Mouse (Mus musculus) stomach, postnatal 0 days (tissue): ENCODE data around the gene Borcs5. TPM values are rescaled to one million over a fixed set of nuclear protein-coding genes. Genes with fewer than 3 reads are reported as not detected.

ENCODE experiments used
- ATAC-seq: fragments of 200-750 bp; cut with Nextera tagmentation; 2 replicates; pipeline ENCODE4 v1.8.0; 2017; ENCODE audit not compliant: low FRiP score, low TSS enrichment
- DNase-seq: peaks from one replicate; pipeline ENCODE4 v3.0.0-alpha.2; 2016; ENCODE audit warnings: low spot score
- H3K27ac ChIP-seq: fragments of 300-500 bp; sonication (generic); replicated peaks from 2 replicates; pipeline ENCODE4 v1.5.1; 2014; ENCODE audit warnings: mild to moderate bottlenecking, control low read depth
- H3K27me3 ChIP-seq: fragments of 300-500 bp; sonication (generic); 2 replicates; pipeline ENCODE4 v1.6.1; 2014; ENCODE audit warnings: low read length; ENCODE audit not compliant: control insufficient read depth, insufficient read depth
- H3K36me3 ChIP-seq: fragments of 300-500 bp; sonication (generic); 2 replicates; pipeline ENCODE4 v1.6.1; 2014; ENCODE audit warnings: low read length, mixed read lengths; ENCODE audit not compliant: control insufficient read depth, insufficient read depth
- H3K4me1 ChIP-seq: fragments of 300-500 bp; sonication (generic); replicated peaks from 2 replicates; pipeline ENCODE4 v1.6.1; 2014; ENCODE audit warnings: antibody characterized with exemption; ENCODE audit not compliant: control insufficient read depth, insufficient read depth
- H3K4me2 ChIP-seq: fragments of 300-500 bp; sonication (generic); replicated peaks from 2 replicates; pipeline ENCODE4 v1.6.1; 2014; ENCODE audit warnings: low read depth, mild to moderate bottlenecking, control low read depth, moderate library complexity
- H3K4me3 ChIP-seq: fragments of 300-500 bp; sonication (generic); 2 replicates; pipeline ENCODE4 v1.5.1; 2014; ENCODE audit warnings: low read depth, low read length, control low read depth
- H3K9ac ChIP-seq: fragments of 300-500 bp; sonication (generic); 2 replicates; pipeline ENCODE4 v1.6.1; 2014; ENCODE audit warnings: mild to moderate bottlenecking, low read length, control low read depth, mixed read lengths
- H3K9me3 ChIP-seq: fragments of 300-500 bp; sonication (generic); 2 replicates; pipeline ENCODE4 v1.6.1; 2016; ENCODE audit warnings: low read length; ENCODE audit not compliant: control insufficient read depth
- CTCF ChIP-seq: IDR thresholded peaks from 2 replicates; pipeline ENCODE4 v1.5.1; 2016; ENCODE audit warnings: antibody characterized with exemption, low read depth, mild to moderate bottlenecking, moderate library complexity
- EP300 ChIP-seq: optimal IDR thresholded peaks from 2 replicates; pipeline ENCODE3; 2016; ENCODE audit warnings: antibody characterized with exemption
- WGBS: fragments of 180-500 bp; shearing (Covaris S2); extraction: QIAGEN DNeasy Blood & Tissue Kit; methylation state at CpG from one replicate; pipeline ENCODE4 v1.1.7; 2014; 5-methylcytosine and 5-hydroxymethylcytosine counted together
- polyA plus RNA-seq: library from polyadenylated mRNA; unstranded; fragments of >200 nt; fragmentation: Nextera tagmentation; extraction: Ambion mirVana; gene quantifications from 2 replicates; pipeline ENCODE4 v1.2.1, GENCODE M21; 2015

Borcs5 gene
- polyA plus RNA-seq, 1 experiment from 2014 or later, result 17.7 TPM

GRCm38 (mm10) chr6:134632756-134633155, 6.6 kb upstream of the Borcs5 start:
- TF ChIP-seq CTCF (no peak), EP300 (no peak)
- no peaks in the 10 kb centered on the region for H3K27me3 ChIP-seq
- H3K36me3 ChIP-seq, result no peaks in the 10 kb centered on the region
- no peak for DNase-seq
- peak overlapping the region; percentile 97 for H3K4me2 ChIP-seq
- H3K27ac ChIP-seq, result peak overlapping the region; percentile 89
- H3K9ac ChIP-seq, result peak overlapping the region; percentile 75; the same call in 1 of the 2 replicates
- H3K9me3 ChIP-seq, result no peaks in the 10 kb centered on the region
- H3K4me1 ChIP-seq, result no peaks in the 10 kb centered on the region
- no peak for ATAC-seq
- peak overlapping the region; percentile 64 for H3K4me3 ChIP-seq
- 25% methylated on average over 5 of the region's 5 CpGs for WGBS

- ATAC-seq (peak; percentile 94), DNase-seq (peak; percentile 52)
- Histone ChIP-seq H3K27ac (peak overlapping the region; percentile 67), H3K36me3 (no peaks in the 10 kb centered on the region), H3K9ac (no peak overlapping the region), H3K27me3 (no peaks in the 10 kb centered on the region), H3K9me3 (no peaks in the 10 kb centered on the region), H3K4me1 (no peaks in the 10 kb centered on the region), H3K4me2 (no peak overlapping the region), H3K4me3 (no peak overlapping the region)
- WGBS, result 73% methylated on average over 8 of the region's 8 CpGs
- no peak for TF ChIP-seq CTCF
- no peak for TF ChIP-seq EP300
Measured at GRCm38 (mm10) chr6:134633553-134633952, 5.8 kb upstream of the Borcs5 start.

- no peak for DNase-seq
- H3K9me3 ChIP-seq, result no peaks in the 10 kb centered on the region
- H3K9ac ChIP-seq, result no peak overlapping the region
Measured at GRCm38 (mm10) chr6:134636476-134636875, 2.8 kb upstream of the Borcs5 start.

GRCm38 (mm10) chr6:134639900-134640299, 590 bp downstream of the Borcs5 start:
- Histone ChIP-seq H3K9me3 (no peaks in the 10 kb centered on the region), H3K4me3 (no peak overlapping the region), H3K9ac (no peak overlapping the region), H3K4me1 (no peaks in the 10 kb centered on the region), H3K27ac (no peak overlapping the region), H3K27me3 (no peaks in the 10 kb centered on the region), H3K4me2 (no peak overlapping the region), H3K36me3 (no peaks in the 10 kb centered on the region)
- TF ChIP-seq CTCF (no peak), EP300 (no peak)
- DNase-seq (no peak), ATAC-seq (no peak)
- WGBS, result 83% methylated on average over 1 of the region's 1 CpGs

More at GRCm38 (mm10) chr6:134636476-134636875, 2.8 kb upstream of the Borcs5 start:
- Histone ChIP-seq H3K4me2 (no peak overlapping the region), H3K36me3 (no peaks in the 10 kb centered on the region), H3K4me3 (no peak overlapping the region), H3K4me1 (no peaks in the 10 kb centered on the region), H3K27me3 (no peaks in the 10 kb centered on the region), H3K27ac (no peak overlapping the region)
- TF ChIP-seq CTCF, result 0 out of 2 replicates have a peak, but pooled peaks have one; percentile 4
- TF ChIP-seq EP300, result no peak
- 68% methylated on average over 4 of the region's 4 CpGs for WGBS
- no peak for ATAC-seq

GRCm38 (mm10) chr6:134640485-134641475, 1.5 kb downstream of the Borcs5 start:
- H3K9ac ChIP-seq, result peak overlapping the region; percentile 80
- H3K9me3 ChIP-seq, result no peaks in the 10 kb centered on the region
- peak; percentile 96 for DNase-seq
- H3K4me3 ChIP-seq, result peak overlapping the region; percentile 85
- H3K4me1 ChIP-seq, result no peaks in the 10 kb centered on the region
- peak; percentile 99 for ATAC-seq
- peak; percentile 82 for TF ChIP-seq CTCF
- TF ChIP-seq EP300, result peak; percentile 38
- no peaks in the 10 kb centered on the region for H3K36me3 ChIP-seq
- peak overlapping the region; percentile 89 for H3K27ac ChIP-seq
- 2% methylated on average over 53 of the region's 65 CpGs for WGBS
- H3K27me3 ChIP-seq, result no peaks in the 10 kb centered on the region
- peak overlapping the region; percentile 83 for H3K4me2 ChIP-seq
